Mouse (Mus musculus): ENCODE results near the gene Olfr1156. TPM values are rescaled to one million over a fixed set of nuclear protein-coding genes. Genes with fewer than 3 reads are reported as not detected.

The Olfr1156 gene
- polyA plus RNA-seq, 1 experiment = not detected

GRCm38 (mm10) chr2:87905066-87905465, 47.8 kb downstream of the Olfr1156 start, which contains the start of gene Olfr1154:
Olfr1154 (minus strand) TSS chr2:87905166.
- TF ChIP-seq MYOD1 (IDR thresholded peaks at IDR 0.05; ENCODE audit: control insufficient read depth, insufficient read length, low read depth) (no peak), FOSL1 (IDR thresholded peaks at IDR 0.05; ENCODE audit: insufficient read depth, low read length, poor library complexity, severe bottlenecking) (no peak), MAX (IDR thresholded peaks at IDR 0.05) (no peak), CTCF (IDR thresholded peaks at IDR 0.05; ENCODE audit: control insufficient read depth, insufficient read depth, insufficient read length) (no peak), CEBPB (IDR thresholded peaks at IDR 0.05; ENCODE audit: low read depth) (no peak), USF1 (IDR thresholded peaks at IDR 0.05; ENCODE audit: low read depth) (no peak), MYOG (IDR thresholded peaks at IDR 0.05; ENCODE audit: control insufficient read depth, extremely low read depth, insufficient read length) (no peak)
- Histone ChIP-seq H3K4me3 (ENCODE audit: insufficient read depth, poor library complexity, severe bottlenecking) (no peak within 1 kb of the TSS), H3K27me3 (ENCODE audit: control insufficient read depth, insufficient read depth, insufficient read length) (no peaks in the 10 kb centered on the region), H3K36me3 (ENCODE audit: control insufficient read depth, insufficient read depth) (no peaks in the 10 kb centered on the region), H3ac (ENCODE audit: control insufficient read depth, insufficient read length, low read depth) (no peak within 1 kb of the TSS), H3K79me2 (ENCODE audit: control insufficient read depth, insufficient read depth) (no peaks in the 10 kb centered on the region), H3K79me3 (ENCODE audit: low read depth) (no peaks in the 10 kb centered on the region)

Other genes starting within 250 kb of the Olfr1156 start
- not detected for gene Olfr1137, start 239.9 kb downstream of the Olfr1156 start, polyA plus RNA-seq (2012; fragmentation: generic; extraction: Trizol)
- gene Olfr1138, start 213.1 kb downstream of the Olfr1156 start, polyA plus RNA-seq (2012; fragmentation: generic; extraction: Trizol) = not detected
- not detected for gene Olfr1140, start 209.3 kb downstream of the Olfr1156 start, polyA plus RNA-seq (2012; fragmentation: generic; extraction: Trizol)
- not detected for gene Olfr1141, start 199.1 kb downstream of the Olfr1156 start, polyA plus RNA-seq (2012; fragmentation: generic; extraction: Trizol)
- not detected for gene Olfr152, start 173.6 kb downstream of the Olfr1156 start, polyA plus RNA-seq (2012; fragmentation: generic; extraction: Trizol)
- not detected for gene Olfr1143, start 152.5 kb downstream of the Olfr1156 start, polyA plus RNA-seq (2012; fragmentation: generic; extraction: Trizol)
- gene Olfr1145, start 143.3 kb downstream of the Olfr1156 start, polyA plus RNA-seq (2012; fragmentation: generic; extraction: Trizol) = not detected
- not detected for gene Olfr1148, start 122.6 kb downstream of the Olfr1156 start, polyA plus RNA-seq (2012; fragmentation: generic; extraction: Trizol)
- gene Olfr1150-ps1, start 109.1 kb downstream of the Olfr1156 start, polyA plus RNA-seq (2012; fragmentation: generic; extraction: Trizol) = not detected
- not detected for gene Olfr1151, start 97.2 kb downstream of the Olfr1156 start, polyA plus RNA-seq (2012; fragmentation: generic; extraction: Trizol)
- not detected for gene Olfr1152, start 86.6 kb downstream of the Olfr1156 start, polyA plus RNA-seq (2012; fragmentation: generic; extraction: Trizol)
- not detected for gene Olfr1153, start 58.1 kb downstream of the Olfr1156 start, polyA plus RNA-seq (2012; fragmentation: generic; extraction: Trizol)
- gene Olfr1154, start 47.9 kb downstream of the Olfr1156 start, polyA plus RNA-seq (2012; fragmentation: generic; extraction: Trizol) = not detected
- gene Olfr1155, start 8.0 kb downstream of the Olfr1156 start, polyA plus RNA-seq (2012; fragmentation: generic; extraction: Trizol) = not detected
- not detected for gene Olfr1157, start 15.2 kb upstream of the Olfr1156 start, polyA plus RNA-seq (2012; fragmentation: generic; extraction: Trizol)
- not detected for gene Olfr74, start 21.6 kb upstream of the Olfr1156 start, polyA plus RNA-seq (2012; fragmentation: generic; extraction: Trizol)
- not detected for gene Olfr1158, start 37.0 kb upstream of the Olfr1156 start, polyA plus RNA-seq (2012; fragmentation: generic; extraction: Trizol)
- not detected for gene Olfr1160, start 55.2 kb upstream of the Olfr1156 start, polyA plus RNA-seq (2012; fragmentation: generic; extraction: Trizol)
- gene Olfr1161, start 69.7 kb upstream of the Olfr1156 start, polyA plus RNA-seq (2012; fragmentation: generic; extraction: Trizol) = not detected
- gene Olfr73, start 84.6 kb upstream of the Olfr1156 start, polyA plus RNA-seq (2012; fragmentation: generic; extraction: Trizol) = not detected
- not detected for gene Olfr1162, start 98.0 kb upstream of the Olfr1156 start, polyA plus RNA-seq (2012; fragmentation: generic; extraction: Trizol)
- gene Olfr1163, start 118.7 kb upstream of the Olfr1156 start, polyA plus RNA-seq (2012; fragmentation: generic; extraction: Trizol) = not detected
- not detected for gene Olfr1164, start 140.9 kb upstream of the Olfr1156 start, polyA plus RNA-seq (2012; fragmentation: generic; extraction: Trizol)
- not detected for gene Olfr1166, start 175.2 kb upstream of the Olfr1156 start, polyA plus RNA-seq (2012; fragmentation: generic; extraction: Trizol)
- gene Olfr1167, start 202.1 kb upstream of the Olfr1156 start, polyA plus RNA-seq (2012; fragmentation: generic; extraction: Trizol) = not detected
- not detected for gene Olfr1168, start 228.8 kb upstream of the Olfr1156 start, polyA plus RNA-seq (2012; fragmentation: generic; extraction: Trizol)

All from C2C12 (cell line).